14 mouse cellular contexts compared by ENCODE assay signal in genomic region chr8:82200176-82200575, GRCm38 (mm10).
"Had no signal": no experiment of that assay in that cellular context is flagged by ENCODE, and none has a peak within 500 bp of the region (broad histone marks: within the 10 kb centered on the region; RNA-seq: fewer than 3 reads in every experiment).

No protein-coding gene starts in this region.

- DNase-seq: gastrocnemius, postnatal 14 days; gastrocnemius, postnatal 36 days; heart, adult 11 months; heart, adult 2 months; heart, postnatal 14 days; heart, postnatal 36 days; kidney, adult 11 months; kidney, adult 2 months; kidney, adult 9 months; kidney, postnatal 14 days; kidney, postnatal 36 days; layer of hippocampus, adult 9-11 months; layer of hippocampus, postnatal 36 days; left cerebral cortex, postnatal 4 days had no signal
